Mouse (Mus musculus): Measurements from ENCODE around the gene Myrfl.

Gene Myrfl

GRCm38 (mm10) chr10:116827306-116827705, 69.4 kb downstream of the Myrfl start:
- DNase-seq (ENCODE audit: low spot score in 2 of 2) = no peak

DNA sequence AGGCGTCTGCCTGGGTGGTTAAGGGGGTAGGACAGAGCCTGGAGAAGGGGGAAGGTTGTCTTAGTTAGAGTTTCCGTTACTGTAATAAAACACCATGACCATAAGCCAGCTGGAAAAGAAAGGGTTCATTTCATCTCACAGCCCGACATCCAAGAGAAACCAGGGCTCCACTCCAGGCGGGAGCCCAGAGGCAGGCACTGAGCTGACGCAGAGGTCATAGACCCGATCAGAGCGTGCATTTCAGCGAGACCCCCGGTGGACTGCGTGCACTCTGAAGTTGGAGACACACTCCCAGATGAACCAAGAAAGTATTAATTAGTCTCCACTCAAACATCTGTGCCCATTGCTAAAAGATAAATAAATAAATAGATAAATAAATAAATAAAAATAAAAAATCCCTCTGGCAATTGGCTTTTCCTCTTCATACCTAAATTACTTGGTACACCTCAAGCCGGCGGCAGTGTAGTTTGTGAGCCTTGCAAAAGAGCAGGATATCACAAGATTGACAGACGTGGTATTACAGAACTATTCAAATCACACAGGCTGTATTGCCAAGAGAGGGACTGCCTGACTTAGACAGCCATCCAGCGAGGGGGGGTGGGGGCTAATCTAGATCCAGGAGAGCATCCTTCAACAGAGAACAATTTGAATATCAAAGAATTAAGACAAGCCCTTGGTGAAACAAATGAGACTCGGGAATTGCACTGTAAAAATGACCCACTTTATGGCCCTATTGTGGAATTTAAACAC, 81.2 kb downstream of the Myrfl start:
- DNase-seq (ENCODE audit: low spot score in 2 of 2) = no peak

- no peak for DNase-seq (ENCODE audit: low spot score in 2 of 2)
Observed at GRCm38 (mm10) chr10:116813150-116813549, 83.6 kb downstream of the Myrfl start.

DNA sequence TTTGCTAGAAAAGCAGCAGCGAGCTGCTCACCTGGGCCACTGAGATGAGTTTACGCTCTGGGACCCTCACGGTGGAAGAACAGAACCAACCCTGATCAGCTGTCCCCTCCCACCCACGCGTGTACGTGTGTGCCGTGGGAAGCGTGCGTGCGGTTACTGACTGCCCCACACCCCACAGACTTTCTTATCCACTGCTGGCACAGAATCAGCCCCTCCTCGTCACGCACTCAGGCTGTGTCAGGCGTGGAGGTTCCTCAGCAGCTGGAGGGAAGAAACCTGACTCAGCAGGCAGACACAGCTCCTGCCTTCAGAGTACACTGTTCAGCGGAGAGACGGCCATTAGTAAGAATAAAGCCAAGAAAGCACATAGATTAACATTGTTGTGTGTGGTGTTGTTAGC, 86.0 kb downstream of the Myrfl start:
- no peak for DNase-seq (ENCODE audit: low spot score in 2 of 2)

DNA sequence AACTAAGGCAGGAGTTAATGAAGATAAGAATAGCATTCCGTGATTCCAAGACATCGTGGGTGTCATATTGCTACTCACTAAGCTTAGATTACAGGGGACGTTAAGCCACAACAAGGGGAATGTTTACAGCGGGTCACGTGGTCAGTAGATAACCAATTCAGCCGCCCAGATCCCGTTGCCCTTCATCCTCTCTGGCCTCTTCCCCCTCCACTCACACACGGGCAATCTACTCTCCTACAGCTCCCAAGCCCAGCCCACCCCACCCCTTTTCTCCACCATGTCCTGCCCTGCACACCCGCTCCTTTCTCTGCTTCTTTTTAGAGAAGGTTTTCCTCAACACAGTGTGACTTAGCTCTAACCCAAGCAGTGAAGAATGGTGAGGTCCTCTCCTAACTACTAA, 87.3 kb downstream of the Myrfl start:
- no peak for DNase-seq (ENCODE audit: low spot score in 2 of 2)

GRCm38 (mm10) chr10:116808556-116809353, 88.0 kb downstream of the Myrfl start:
- DNase-seq (ENCODE audit: low spot score in 2 of 2) = no peak

DNA sequence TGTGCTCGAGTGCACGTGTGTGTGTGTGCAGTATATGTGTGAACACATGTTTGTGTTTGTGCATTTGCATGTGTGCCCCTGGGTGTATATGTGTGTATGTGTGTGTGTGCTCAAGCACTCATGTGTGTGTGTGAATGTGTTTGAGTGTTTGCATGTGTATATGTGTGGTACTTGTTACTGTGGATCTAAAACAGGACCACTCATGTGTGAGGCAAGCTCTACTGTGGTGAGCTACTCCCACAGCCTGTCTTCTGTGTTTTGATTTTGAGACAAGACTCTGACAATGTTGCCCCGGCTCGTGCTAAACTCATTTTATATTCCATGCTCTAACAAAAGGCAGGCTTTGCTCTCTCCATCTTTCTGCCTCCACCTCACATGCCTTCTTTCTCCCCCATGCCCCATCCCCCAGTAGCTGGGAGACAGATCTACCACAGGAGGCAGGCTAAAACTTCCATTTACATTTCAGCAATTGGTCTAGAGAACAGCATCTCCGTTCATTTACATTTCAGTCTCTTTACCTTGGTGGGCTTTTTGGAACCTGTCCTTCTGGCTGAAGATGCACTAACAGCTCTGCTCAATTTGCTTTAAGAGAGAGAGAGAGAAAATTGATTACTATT, 94.4 kb downstream of the Myrfl start:
- no peak for DNase-seq (ENCODE audit: low spot score in 2 of 2)

DNA sequence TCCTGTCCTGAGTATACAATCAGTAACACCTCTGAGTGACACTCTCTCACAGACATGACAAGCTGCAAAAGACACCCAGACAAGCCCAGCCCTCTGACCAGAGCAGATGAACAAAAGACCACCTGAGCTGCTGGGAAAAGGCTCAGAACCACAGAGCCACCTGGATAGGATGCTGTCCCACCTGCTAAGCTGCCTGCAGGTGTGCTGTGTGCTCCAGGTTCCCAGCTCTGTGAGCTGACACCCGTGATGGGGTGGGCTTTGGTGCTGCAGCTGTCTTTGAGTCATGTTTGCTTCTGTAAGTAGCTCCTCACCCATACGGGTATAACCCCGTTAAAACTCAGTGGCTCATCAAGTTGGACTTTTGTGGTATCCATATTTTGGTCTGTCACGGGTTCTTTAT, 95.4 kb downstream of the Myrfl start:
- no peak for DNase-seq (ENCODE audit: low spot score in 2 of 2)

- no peak for DNase-seq (ENCODE audit: low spot score in 2 of 2)
Observed at GRCm38 (mm10) chr10:116796066-116796465, 100.7 kb downstream of the Myrfl start.

- DNase-seq (ENCODE audit: low spot score in 2 of 2) = no peak
Observed at GRCm38 (mm10) chr10:116789096-116789495, 107.6 kb downstream of the Myrfl start.

DNA sequence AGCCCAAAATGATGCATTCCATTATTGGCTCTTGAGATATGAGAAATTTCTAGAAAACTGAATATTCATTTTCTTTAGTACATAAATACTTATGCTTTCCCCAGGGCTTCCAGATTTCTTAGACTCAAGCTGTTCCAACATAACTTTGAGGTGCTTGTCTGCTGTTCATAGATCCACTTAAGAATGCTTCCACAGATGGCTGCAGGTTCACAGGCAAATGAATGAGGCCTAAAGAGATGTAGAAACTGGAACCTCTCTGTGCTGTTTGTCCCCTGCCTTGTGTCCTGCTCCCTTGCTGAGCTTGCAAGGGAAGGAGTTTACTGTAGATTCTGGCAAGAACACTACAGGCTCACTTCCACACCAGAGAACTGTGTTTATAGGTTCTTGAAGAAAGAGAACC, 108.3 kb downstream of the Myrfl start:
- DNase-seq (ENCODE audit: low spot score in 2 of 2) = no peak

- no peak for DNase-seq (ENCODE audit: low spot score in 2 of 2)
Observed at GRCm38 (mm10) chr10:116784098-116784497, 112.6 kb downstream of the Myrfl start.

- no peak for DNase-seq (ENCODE audit: low spot score in 2 of 2)
Observed at GRCm38 (mm10) chr10:116783020-116783419, 113.7 kb downstream of the Myrfl start.

GRCm38 (mm10) chr10:116777947-116778346, 118.8 kb downstream of the Myrfl start:
- DNase-seq (ENCODE audit: low spot score in 2 of 2) = no peak

- no peak for DNase-seq (ENCODE audit: low spot score in 2 of 2)
Observed at GRCm38 (mm10) chr10:116776846-116777245, 119.9 kb downstream of the Myrfl start.

DNA sequence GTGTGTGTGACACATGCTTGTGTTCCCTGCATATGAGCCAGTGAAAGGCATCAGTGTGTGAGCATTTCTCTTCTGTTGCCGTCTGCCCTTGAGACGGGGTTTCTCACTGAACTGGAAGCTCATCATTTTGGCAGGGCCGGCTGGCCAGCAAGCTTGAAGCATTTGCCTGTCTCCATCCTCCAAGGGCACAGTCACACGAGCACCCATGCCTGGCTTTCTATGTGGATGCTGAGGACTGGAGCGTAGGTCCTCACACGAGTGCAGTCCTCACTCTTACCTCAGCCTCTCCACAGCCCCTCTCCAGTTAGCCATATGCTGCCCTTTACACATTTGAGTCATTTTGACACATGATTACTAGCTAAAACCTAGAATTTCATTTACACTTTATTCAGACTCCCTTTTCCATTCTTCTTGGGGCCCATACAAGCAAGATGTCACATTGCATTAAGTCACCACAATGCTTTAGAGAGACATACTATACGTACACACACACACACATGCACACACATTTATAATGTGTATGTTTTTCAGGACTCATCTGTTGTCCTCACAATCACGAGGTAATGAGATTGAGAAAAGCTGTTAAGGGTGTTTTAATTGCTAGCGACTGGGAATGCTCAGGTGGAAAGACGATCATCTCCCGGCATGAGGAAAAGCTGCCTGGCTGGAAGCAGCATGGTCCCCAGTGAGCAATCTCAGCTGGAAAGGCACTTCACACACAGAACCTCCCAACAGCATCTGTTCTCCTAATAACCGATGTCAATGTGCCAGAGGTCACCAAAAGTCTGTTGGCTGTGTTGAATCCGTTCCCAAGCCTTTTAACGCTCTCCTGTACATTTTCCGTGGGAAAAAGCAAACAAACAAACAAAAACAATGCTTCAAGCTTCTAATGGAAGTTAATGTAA, 122.6 kb downstream of the Myrfl start:
- no peak for DNase-seq (ENCODE audit: low spot score in 2 of 2)

GRCm38 (mm10) chr10:116771215-116771935, 125.3 kb downstream of the Myrfl start:
- no peak for DNase-seq (ENCODE audit: low spot score in 2 of 2)

DNA sequence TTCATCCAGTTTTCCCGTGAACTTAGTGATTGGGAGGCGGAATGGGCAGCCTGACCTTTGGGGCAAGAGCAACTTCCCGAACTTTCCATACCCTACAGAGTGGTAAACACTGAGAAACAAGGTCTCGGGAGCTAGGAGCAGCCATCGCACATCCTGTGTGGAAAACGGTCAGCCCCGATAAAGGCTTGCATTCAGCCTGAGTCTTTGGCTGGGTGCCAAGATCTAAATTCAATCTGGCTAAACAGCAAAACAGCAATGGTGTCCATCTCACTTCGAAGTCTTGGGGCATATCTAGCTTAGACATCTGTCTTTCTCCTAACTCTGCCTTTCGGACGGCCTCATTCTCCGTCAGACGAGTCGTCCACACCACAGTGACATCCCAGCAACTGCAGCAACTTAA, 128.1 kb downstream of the Myrfl start:
- no peak for DNase-seq (ENCODE audit: low spot score in 2 of 2)

GRCm38 (mm10) chr10:116766525-116766924, 130.2 kb downstream of the Myrfl start:
- DNase-seq (ENCODE audit: low spot score in 2 of 2) = no peak

GRCm38 (mm10) chr10:116761476-116762068, 135.1 kb downstream of the Myrfl start:
- no peak for DNase-seq (ENCODE audit: low spot score in 2 of 2)

DNA sequence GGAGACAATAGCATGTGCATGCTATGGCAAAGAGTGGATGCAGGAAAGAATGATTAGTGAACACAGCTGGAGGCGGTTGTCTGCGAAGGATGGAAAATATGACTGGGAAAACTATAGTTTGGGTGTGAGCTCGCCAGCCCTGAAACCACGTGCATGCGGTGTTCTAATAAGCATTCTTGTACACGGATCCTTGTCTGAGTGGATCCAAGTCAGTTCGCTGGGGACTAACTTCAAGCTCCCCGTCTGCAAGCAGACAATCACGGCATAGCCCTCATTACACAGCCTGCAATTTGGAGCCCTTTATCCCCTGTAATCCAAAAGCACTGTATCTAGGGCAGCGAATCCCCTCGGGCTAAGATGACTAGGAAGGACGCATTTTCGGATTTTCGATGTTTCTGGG, 136.2 kb downstream of the Myrfl start:
- DNase-seq (ENCODE audit: low spot score in 2 of 2) = no peak

All from natural killer cell, adult 2 months (primary cell).